Mouse (Mus musculus) cortical plate, adult 2 months (tissue): ENCODE measurements at regions not wholly inside any gene's neighbourhood (a gene's known extent, or its start where the extent isn't known, plus 50 kb on each side); places are given as distances from the start of the nearest gene placed in this dataset.

ENCODE experiments used
- CTCF ChIP-seq: fragments of 200-500 bp; IDR thresholded peaks from 2 replicates; pipeline ENCODE4 v1.5.1; 2011; ENCODE audit warnings: mild to moderate bottlenecking, control low read depth, low read length; ENCODE audit not compliant: insufficient read depth; ENCODE audit errors: extremely low read depth
- POLR2A ChIP-seq: fragments of 200-500 bp; IDR thresholded peaks from 2 replicates; pipeline ENCODE4 v1.6.1; 2011; ENCODE audit warnings: mild to moderate bottlenecking, low read length, control low read depth; ENCODE audit not compliant: insufficient read depth; ENCODE audit errors: extremely low read depth

DNA sequence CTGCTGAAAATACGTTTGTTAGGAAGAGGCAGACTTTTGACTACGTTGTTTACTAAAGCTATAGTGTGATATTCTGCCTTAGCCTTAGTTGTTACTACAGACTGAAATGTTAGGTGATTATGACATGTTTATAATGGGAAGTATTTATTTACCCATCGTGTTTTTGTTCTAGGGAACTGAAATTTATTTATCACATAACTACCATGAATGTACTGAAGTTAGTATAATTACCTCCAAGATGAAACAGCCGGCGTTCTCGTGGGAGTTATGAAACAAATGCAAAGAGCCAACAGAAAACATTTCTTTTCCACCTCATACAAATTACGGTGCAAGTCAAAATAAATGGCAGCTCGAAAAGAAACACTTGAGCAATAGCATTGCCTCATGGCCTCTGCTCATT is 155.8 kb upstream of the Dynlrb2 start:
- TF ChIP-seq CTCF (no peak), POLR2A (no peak)
